Mouse (Mus musculus): ENCODE data around the gene Golga4.

The Golga4 gene

DNA sequence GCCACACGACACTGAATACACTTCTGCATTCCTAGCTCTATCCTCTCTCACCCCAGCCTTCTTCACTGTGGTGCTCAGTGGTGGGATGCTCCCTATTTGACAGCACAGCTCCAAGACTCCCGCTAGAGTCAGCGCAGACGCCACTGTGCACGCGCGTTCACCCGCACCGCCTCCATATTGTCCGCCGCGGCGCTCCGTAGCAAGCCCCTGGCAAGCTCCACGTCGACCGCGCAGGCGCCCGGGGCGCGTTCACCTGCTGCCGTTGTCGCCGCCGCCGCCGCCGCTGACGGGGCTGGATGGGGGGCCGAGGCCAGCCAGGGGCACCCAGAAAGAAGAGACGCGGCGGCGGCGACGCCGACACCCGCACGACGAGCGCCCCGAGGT, at the start of gene Golga4:
TSS of gene Golga4 (plus strand) at position 248 of the 384 bp plus-strand sequence.
- DNase-seq: peak; percentile 94

DNA sequence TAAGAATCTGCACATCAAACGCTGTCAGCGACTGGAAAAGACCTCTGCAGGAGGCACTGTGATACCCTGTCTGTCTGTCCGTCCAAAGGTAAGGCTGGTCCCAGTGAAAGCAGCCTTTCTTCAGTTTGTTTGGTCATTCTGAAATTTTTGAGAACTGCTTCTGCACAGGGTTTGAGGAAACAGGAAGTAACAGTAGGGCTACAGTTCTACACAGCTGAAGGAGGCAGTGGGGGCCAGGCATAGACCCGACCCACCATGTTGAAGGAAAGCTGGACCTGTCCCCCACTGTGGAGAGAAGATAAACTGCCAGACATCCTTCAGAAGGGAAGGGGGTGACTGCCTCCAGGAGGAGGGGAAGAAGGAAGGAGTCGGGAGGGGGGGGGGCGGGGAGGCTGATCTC, 49.7 kb upstream of the Golga4 start:
- DNase-seq: no peak

DNA sequence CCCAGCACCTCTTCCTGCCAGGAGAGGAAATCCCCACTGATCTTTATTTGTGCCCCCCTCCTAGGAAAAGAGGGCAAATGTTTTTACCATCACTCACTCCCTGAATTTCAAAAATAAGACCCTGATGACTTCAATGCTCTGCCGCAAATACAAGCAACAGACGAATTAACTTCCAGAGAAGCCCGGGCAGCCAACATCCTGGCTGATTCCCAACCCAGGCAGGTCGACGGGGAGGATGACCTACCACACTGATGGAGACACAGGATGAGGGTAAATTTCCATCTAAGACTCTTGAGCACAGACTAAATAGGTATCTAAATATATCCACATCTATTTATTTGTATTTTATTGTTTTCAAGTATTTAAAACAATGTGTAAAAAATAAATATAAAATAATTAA, 48.0 kb upstream of the Golga4 start:
- DNase-seq: no peak

DNA sequence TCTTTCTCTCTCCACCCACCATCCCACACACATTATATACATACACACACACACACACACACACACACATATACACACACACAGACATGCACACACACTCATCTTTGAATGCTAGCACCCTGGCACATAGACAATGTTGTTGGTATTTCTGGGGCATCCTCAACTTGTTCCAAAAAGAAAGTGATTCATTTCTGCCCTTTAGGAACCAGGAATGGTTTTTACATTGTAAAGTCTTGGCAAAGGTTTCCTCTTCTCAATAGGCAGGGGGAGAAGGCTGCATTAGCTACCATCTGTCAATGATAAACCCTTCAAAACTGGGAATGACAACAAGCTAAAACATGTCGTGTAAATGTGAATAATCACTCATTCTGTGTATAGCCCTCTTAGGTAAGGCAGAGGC, 42.0 kb upstream of the Golga4 start:
- DNase-seq: no peak

DNA sequence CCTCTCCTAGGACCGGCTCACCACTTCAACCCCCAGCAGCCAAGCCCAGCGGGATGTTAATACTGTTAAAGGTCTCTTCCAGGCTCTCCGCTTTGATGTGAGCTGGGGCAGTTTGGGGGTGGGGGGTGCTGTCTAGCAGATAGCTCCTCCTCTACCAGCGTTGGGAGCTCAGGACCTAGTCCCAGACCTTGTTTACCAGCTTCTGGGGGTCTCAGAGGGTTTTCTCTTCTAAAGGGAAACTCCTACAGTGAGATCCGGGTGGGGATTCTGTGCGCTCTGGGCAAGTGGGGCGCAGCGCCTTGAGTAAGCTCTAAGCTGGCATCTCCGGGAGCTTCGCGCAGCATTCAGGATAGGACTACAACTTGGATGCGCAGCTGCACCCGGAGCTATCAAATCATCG, 37.8 kb upstream of the Golga4 start:
- DNase-seq: no peak

DNA sequence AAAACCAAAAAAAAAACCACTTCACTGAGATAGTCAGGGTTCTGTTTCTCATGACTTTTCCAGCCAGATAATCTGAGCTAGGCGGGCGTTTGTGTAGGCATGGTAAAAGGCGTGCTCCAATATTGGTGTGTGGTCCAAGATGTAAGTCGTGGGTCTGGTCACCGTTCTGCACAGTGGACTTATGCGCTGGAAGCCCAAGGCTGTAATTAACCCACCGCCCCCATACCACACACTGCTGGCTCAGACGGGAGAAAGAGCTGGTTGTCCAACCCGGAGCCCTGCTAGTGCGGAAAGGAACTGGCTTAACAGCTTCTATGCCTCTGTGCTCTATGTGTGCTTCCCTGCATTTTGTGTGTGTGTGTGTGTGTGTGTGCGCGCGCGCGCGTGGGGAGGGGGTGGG, 36.8 kb upstream of the Golga4 start:
- no peak for DNase-seq

DNA sequence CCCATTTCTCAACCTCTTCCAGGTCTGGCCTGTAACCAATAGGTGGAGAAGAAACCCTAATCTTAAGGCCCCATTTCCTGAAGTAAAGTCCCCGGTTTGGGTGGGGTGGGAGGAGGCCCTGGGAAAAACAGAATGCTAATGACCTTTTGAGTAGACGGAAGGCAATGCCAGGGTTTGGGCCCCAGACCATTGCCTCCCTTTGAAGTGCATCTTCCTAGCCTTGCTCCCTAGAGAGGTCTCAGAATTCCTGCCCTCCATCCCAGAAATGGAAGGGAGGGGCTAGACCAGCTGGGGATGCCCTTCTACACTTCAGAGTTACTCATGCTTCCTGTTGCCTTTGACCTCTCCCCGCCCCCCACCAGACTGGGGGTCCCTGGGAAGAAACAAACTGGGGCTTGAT, 34.8 kb upstream of the Golga4 start:
- no peak for DNase-seq

DNA sequence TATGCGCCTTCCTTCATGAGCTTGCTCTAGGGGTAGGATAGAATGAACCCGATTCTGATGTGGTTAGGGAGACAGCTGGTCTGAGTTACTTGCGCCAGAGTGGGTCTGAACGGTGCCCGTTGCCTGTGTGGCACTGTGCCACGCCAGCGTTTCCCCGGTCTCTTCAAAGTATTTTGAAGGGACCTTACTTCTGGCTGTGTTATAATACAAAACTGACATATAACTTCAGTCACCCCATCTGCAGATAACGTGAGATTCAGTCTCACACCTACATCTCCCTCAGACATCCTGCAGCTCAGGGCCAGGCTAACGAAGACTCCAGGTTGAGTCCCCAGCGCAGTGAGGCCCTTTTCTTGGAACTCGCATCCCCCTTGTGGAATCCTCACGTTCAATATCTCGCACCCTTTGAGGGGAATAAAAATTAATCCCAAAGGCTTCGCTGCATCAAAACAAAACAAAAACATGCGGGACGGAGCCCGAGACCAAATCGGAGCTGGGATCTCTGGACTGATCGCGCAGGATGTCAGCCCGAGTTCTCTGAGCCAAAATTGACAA, 29.8 kb upstream of the Golga4 start:
- no peak for DNase-seq

DNA sequence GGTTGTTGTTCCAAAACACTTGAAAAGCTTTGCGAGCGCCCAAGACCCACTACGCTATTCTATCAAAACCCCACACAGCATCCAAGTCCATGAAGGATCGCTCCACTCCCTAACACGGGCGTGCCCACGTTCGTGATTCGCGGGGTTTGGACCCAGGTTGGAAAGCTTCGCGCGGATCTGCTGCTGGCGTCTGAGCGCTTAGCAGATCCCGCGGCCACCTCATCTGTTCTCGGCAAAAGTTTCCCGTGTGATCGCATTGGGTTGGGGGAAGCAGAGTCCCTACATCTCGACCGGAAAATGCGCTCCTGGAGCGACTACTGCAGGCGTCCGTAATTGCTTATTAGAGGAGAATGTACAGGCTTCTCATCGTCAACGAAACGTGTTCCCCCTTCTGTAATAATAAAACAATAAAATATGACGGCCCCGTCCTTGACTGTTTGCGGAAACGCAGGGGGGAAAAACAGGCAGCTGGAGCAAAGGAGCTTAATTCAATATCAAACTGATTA, 29.2 kb upstream of the Golga4 start:
- peak; percentile 58 for DNase-seq

DNA sequence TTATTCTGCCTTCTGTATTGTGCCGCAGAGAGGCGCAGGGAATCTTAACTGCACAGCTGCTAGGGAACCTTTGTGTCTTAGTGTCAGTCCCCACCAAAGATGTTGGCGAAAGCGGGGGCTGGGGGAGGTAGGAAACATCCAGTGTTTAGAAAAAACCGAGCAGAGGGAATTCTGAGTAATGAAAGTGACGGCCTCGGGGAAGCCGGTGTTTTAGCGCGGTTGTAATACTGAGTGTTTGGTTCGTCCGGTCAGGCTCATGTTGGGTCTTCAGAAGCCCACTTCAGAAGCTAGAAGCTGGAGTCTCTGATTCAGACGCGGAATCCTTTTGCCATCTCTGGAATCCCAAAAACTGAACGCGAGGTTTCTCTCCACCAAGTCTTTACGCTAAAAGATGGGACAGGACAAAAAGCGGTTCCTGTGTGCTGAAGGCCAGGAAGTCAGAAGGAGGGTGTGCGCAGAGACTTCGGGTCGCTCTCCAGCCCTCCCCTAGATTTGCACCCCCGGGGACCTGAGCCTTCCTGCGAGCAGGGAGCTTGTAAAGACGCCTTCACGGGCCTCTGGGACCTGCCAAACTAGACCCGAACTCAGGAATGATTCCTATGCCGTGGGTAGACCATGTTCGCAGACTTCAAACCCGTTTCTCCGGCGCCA, 28.7 kb upstream of the Golga4 start:
- no peak for DNase-seq

DNA sequence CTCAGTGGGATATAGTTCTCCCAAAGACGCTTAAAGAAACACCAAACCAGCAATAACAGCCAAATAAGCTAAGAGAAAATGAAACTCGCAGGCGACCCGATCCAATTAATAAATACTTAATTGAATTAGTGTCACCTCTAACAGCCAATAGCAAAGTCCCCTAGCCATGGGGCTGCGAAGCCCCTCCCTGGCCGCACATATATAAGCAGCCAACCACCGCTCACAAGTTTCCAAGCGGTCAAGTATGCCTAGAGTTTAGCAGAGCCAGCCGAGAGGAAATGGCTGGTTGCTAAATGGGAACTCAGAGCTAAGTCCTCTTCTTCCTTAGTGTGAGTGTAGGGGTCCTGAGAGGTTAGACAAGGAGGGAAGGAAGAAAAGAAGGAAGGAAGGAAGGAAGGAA, 28.1 kb upstream of the Golga4 start, which contains the start of gene Eomes:
TSS of gene Eomes (plus strand) at position 252 of the 400 bp plus-strand sequence.
- no peak for DNase-seq

DNA sequence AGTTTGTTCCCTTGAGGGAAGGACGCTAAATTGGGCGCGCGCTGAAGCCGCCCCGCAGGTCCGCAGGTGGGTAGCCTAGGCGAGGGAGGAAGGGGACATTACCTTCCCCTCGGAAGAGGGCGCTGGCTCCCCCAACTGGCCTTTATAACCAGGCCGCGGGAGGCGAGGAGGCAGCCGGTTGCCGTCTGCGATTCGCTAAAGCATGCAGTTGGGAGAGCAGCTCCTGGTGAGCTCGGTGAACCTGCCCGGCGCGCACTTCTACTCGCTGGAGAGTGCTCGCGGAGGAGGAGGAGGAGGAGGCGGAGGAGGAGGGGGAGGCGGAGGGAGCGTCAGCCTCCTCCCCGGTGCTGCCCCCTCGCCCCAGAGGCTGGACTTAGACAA, 27.6 kb upstream of the Golga4 start:
- DNase-seq: peak; percentile 70

DNA sequence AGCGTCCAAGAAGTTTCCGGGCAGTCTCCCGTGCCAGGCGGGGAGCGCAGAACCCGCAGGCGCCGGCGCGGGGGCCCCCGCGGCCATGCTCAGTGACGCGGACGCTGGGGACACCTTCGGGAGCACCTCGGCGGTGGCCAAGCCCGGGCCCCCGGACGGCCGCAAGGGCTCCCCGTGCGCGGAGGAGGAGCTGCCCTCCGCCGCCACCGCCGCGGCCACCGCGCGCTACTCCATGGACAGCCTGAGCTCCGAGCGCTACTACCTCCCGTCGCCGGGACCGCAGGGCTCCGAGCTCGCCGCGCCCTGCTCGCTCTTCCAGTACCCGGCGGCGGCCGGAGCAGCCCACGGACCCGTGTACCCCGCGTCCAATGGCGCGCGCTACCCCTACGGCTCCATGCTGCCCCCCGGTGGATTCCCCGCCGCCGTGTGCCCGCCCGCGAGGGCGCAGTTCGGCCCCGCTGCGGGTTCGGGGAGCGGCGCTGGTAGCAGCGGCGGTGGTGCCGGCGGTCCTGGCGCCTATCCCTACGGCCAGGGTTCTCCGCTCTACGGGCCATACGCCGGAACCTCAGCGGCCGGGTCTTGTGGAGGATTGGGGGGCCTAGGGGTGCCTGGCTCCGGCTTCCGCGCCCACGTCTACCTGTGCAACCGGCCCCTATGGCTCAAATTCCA, 27.1 kb upstream of the Golga4 start:
- peak; percentile 73 for DNase-seq

DNA sequence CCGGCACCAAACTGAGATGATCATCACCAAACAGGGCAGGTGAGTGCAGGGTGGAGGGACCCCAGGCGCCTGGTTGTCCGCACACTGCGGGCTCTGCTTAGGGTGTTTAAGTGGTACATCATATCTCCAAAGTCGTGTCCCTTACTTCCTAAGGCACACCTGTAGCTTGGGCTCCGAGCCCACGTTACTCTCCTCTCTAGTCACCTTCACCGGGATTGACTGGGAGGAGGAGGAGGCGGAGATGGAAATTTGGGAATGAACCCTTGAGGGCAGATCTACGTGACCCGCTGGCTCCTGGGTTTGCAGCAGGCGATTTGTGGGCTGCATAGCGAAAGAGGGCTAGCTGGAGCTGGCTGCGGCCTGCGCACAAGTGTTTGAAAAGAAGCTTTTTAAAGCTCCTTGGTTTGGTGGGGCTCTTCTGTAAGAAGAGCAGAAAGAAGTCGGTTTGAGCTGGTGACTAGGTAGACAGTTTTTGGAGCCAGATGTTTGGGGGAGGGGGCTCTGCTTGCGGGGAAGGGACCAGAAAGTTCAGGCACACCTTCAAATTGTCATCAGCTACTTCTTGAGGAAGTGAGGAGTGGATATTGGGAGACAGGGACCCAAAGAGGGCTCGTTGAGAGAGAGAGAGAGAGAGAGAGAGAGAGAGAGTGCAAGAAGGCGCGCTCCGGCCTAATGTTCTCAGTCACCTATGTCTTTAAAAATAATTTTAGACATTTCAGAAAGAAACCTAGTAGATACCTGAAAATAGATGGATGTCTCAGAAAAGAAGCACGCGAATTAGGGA, 26.4 kb upstream of the Golga4 start:
- no peak for DNase-seq

DNA sequence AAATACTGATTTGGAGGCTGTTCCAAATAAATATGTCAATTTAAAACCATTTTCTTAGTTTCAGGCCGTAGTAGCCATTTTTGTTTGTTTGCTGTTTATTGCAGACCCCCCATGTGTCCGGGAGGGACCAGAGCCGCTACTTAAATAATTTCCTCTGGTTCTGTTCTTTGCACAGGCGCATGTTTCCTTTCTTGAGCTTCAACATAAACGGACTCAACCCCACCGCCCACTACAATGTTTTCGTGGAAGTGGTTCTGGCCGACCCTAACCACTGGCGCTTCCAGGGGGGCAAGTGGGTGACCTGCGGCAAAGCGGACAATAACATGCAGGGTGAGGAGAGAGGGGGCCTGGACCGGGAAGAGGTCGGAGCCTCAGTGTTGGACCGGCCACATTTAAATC, 25.8 kb upstream of the Golga4 start:
- DNase-seq: no peak

DNA sequence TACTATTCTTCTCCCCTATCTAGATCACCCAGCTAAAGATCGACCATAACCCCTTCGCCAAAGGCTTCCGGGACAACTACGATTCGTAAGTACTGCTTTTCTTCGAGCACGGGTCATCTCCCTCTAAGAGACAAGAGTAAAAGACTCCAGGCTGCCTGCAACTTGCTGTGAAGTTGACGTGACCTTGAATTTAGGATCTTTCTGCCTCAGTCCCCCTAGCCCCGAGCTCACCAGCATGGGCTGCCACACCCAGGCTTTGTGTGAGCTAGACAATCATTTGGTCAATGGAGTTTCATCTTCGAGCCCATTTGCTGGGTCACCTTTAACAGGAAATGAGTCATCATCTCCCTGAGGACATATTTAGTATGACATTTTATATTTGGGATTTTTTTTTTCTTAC, 23.9 kb upstream of the Golga4 start:
- no peak for DNase-seq

DNA sequence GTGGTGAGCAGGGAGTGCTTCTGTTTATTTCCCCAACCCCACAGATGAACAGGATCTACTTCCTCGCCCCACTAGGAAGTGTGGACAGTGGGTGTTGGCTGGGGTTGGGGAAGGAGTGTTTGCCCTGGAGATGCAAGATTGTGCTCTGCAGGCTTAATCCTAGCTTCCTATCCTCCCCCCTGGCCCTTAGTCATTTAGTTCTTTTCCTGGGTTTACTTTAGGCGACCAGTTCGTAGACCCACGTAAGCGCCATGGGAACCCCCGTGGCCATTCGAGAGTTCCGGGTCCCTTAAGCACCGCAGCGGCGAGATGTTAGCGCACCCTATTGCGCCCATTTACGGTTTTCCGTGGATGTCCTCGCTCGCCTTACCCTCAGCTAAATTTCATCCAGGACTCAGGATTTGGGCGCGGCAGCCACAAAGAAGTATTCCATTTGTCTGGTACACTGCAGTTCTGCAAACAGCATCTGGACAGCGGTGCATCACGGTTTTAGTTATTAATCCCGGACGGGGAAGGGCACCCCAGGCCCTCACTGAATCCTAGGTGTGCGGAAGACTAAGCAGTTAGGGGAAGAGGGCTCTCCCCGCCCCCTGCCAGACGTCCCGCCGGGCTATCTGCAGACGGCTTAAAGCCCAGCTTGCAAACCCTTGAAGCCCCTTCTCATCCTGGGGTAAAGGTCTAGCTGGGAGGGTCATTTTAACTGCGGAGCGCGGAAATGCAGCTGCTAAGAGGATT, 19.5 kb upstream of the Golga4 start:
- DNase-seq: no peak

DNA sequence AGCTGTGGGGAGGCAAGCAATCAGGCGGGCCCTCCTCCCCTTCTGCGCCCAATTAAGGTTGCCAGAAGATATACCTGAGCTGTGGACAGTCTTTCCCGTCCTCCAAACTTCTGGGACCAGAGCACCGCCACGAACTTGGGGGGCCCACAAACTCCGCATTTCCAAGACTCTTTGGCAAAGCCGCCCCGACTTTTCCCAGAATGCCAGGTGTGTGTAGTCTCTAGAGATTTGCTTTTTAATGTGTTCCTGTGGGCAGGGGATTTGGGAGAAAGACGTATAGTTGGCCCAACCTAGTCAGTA, 19.0 kb upstream of the Golga4 start:
- no peak for DNase-seq

DNA sequence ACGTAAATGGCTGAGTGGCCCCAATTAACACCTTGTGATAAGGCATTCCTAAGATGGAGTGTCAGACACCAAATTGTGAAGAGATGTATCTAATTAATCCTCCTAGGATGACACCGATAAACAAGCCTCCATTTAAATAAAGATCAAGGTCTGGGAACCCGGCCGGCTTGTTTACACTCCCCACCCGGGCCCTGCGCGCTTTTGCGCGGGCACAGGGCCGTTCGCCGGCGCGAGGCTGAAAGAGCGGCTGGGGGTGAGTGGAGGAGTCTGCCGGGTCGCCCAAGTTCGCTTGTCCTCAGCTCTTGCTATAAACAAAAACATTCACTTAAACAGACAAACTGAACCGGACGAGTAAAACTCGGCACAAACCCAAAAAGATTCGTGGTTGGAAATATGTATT, 18.4 kb upstream of the Golga4 start:
- DNase-seq: no peak

DNA sequence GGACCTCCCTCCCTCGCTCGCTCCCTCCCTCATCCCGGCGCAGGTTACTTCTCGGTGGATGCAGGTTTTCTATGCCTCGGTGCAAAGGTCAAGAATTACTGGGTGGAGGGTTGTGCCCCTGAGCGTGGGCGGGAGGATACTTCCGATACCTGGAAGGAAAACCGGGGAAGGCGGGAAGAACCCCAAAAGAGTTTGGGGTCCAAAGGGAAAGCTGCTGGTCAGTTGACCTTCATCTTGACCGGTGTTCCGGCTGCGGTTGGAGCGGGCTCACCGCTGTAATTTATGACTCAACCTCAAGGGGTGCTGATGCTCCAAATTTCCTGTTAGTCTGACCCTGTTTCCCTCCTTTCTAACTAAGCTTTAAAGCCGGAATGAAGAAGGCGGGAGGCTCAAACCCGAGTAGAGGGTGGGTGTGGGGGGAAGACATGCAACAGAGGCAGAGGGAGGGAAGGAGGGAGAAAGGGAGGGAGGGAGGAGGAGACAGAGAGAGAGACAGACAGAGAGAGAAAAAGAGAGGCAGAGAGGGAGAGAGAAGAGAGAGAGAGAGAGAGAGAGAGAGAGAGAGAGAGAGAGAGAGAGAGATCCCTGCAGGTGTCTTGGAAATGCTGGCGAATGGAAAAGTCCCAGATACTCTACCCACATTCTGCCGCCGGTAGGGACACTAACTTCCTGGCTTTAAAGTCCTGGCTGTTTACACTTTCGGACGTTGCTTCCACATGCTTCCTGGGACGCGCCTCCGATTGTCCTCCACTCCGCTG, 17.8 kb upstream of the Golga4 start:
- DNase-seq: peak; percentile 71

DNA sequence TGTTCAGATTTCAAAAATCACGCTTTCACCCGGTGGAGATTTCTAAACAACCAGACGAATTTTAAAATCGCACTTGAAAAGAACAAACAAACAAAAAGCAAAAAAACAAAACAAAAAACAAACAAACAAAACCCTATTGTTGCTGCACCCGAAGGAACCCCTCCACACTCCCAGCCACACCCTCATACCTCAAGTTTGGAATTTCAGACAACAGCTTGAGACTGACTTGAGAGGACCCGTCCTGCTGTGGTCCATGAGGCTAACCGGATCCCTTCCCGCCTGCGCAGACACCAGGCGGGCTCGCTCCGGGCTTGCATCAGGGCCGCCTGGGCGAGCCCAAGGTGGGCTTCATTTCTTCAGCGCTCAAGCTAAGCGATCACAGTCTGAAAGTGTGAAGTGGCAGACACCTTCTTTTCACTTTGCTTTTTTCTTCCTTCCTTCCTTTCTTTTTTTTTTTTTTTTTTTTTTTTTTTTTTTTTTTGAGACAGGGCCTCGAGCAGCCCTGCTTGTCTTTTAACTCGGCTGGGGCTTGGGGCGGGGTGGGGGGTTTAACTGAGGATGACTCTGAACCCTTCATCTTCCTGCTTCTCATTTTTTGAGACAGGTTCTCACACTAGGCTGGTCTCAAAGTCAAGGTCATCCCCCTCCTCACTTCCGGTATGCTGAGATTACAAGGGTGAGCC, 17.0 kb upstream of the Golga4 start:
- DNase-seq: peak; percentile 66

DNA sequence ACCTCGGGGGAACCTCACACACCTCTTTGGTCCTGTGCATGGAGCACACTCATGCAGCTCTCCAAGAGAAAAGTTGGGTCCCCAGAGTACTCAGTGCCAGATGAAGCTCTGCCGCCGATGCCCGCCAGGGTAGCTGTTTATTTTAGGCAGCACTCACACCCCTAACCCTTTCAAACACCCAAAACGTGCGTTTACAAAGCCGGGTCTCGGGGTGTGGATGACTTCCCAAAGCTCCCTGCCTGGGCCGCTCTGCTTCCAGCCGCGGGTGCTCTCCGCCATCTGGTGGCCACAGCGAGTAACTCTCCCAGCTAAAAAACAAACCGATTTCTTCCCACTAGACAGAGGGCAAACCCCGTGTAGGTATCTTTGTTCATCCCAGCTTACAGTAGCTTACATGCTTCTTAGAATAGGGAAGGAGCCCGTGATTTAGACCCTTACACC, 16.5 kb upstream of the Golga4 start:
- DNase-seq: peak; percentile 88

Data from embryo, embryonic 11 days (tissue).